Mouse (Mus musculus): Measurements from ENCODE around the gene Gm13691. TPM values are rescaled to one million over a fixed set of nuclear protein-coding genes. Genes with fewer than 3 reads are reported as not detected.
"Not testable (repeated sequence)": the region's sequence is repeated elsewhere in the genome, so short reads cannot be mapped to it uniquely, and the experiment has no call there.

Gm13691 gene
- polyA plus RNA-seq, 1 experiment = not detected

- 77% methylated on average over 2 of the region's 2 CpGs for WGBS
These were observed 33.0 kb downstream of the Gm13691 start for GRCm38 (mm10) chr2:84023319-84023718.

DNA sequence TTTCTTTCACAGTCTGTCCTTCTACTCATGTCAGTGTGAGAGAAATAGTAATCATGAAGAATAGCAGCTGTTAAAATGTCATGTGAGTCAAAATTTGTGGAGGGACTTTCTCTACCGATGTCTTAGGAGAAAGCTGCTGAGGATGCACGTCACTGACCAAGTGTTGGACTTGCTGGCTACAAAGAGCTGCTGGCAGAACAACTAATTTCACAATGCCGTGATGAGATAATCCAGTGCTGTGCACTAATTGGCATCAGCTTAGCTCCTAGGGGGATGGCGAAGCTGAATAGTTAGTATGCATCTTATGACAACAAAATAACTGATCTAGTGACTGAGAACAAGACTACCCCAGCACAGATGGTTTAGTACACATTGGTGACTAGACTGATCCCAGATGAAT is 34.9 kb downstream of the Gm13691 start:
- WGBS = 67% methylated on average over 4 of the region's 4 CpGs

More at GRCm38 (mm10) chr2:84023319-84023718, 33.0 kb downstream of the Gm13691 start:
- no peak for DNase-seq (ENCODE audit: low read depth, low spot score)

DNA sequence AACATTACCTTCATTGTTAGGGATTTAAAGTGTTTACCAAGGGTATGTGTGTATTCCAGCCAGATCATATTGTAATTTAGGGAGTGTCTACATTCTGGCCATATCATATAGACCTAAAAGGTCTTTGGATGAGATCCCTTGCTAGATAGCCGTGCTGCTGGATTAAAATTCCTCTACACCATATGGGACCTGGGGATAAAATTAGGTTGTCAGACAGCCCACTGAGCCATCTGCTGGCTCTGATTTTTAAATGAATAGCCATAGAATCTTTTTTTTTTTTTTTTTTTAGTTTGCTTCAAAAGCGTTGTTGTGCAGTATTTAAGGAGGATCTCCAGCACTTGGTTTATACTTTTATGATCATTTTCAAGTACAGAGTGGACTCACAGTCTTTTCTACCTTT is 42.2 kb downstream of the Gm13691 start:
- 88% methylated on average over 2 of the region's 2 CpGs for WGBS
- no peak for DNase-seq (ENCODE audit: low read depth, low spot score)

More for the DNA sequence above, 34.9 kb downstream of the Gm13691 start:
- no peak for DNase-seq (ENCODE audit: low read depth, low spot score)

DNA sequence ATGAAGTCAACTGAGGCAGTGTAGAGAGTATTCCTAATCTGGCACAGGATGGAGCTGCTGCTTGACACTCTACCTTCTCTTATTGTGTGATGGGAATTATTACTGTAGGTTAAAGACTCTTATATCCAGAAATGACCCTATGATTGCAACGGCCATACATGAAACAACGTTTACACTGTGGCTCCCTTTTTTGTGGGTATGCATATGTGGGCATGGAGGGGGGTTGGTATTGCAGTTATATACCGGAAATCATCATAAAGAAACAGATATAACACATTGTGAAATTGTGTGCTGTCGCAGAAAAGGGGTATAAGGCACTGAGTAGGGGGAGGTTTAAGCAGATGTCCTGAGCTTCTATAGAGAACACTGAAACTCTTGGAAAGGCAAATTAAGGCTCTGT is 45.6 kb downstream of the Gm13691 start:
- 63% methylated on average over 4 of the region's 4 CpGs for WGBS
- DNase-seq (ENCODE audit: low read depth, low spot score) = no peak

DNA sequence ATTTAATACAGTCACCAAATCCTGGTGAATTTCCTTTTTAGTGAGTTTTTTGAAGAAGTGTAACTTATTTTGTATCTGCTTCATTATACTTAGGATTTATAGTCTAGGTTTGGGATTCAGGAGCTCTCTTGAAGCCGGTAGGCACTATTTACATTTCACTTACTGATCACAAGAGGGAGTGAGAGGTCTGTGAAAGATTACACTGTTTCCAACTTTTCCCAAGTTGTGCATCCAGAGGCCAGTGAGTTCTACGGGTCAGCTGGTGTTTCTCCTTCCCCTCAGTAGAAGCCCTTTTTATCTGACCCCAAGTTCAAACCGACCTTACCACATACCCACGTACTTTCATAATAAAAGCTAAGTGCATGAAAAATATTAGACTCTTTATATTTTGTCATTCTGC is 47.0 kb downstream of the Gm13691 start:
- WGBS = 10% methylated on average over 4 of the region's 4 CpGs
- no peak for DNase-seq (ENCODE audit: low read depth, low spot score)

GRCm38 (mm10) chr2:84037943-84038342 is 47.6 kb downstream of the Gm13691 start:
- WGBS = 90% methylated on average over 1 of the region's 1 CpGs
- not testable (repeated sequence) for DNase-seq (ENCODE audit: low read depth, low spot score)

DNA sequence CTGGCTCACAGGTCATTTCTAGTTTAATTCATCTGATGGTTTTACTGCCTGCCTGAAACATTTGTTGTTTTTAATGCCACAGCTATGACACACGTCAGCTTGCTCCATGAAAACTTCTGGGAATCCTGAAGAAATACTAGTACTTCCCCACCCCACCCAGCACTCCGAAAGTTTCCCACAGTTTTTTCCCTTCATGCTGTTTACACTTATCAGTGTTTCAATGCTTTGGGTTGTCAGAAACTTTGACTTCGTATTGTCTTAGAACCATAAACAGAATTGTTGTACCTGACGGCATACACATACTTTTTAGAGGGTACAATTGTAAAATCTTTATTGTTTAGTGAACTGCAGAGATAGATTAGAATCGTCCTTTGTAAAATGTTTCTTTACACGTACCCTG is 48.9 kb downstream of the Gm13691 start:
- WGBS = 25% methylated on average over 6 of the region's 6 CpGs
- DNase-seq (ENCODE audit: low read depth, low spot score) = no peak

Other genes with a start within 250 kb of the Gm13691 start
- 0.41 and 0.52 TPM in 2 replicates for gene Fam171b, start 177.9 kb upstream of the Gm13691 start, polyA plus RNA-seq (2012; rRNA removed)
- gene Zswim2, start 49.3 kb upstream of the Gm13691 start, polyA plus RNA-seq (2012; rRNA removed) = not detected in 2 replicates
- gene Gm13698, start 34.9 kb upstream of the Gm13691 start, polyA plus RNA-seq (2012; rRNA removed) = not detected in 2 replicates
- not detected in 2 replicates for gene Gm13693, start 29.1 kb upstream of the Gm13691 start, polyA plus RNA-seq (2012; rRNA removed)
- gene Gm13695, start 23.2 kb upstream of the Gm13691 start, polyA plus RNA-seq (2012; rRNA removed) = not detected in 2 replicates
- gene Gm13696, start 17.4 kb upstream of the Gm13691 start, polyA plus RNA-seq (2012; rRNA removed) = not detected in 2 replicates
- gene Gm13694, start 11.6 kb upstream of the Gm13691 start, polyA plus RNA-seq (2012; rRNA removed) = not detected in 2 replicates
- not detected in 2 replicates for gene Gm13697, start 5.8 kb upstream of the Gm13691 start, polyA plus RNA-seq (2012; rRNA removed)

All from large intestine, adult 2 months (tissue).